Mouse (Mus musculus) kidney, postnatal 36 days (tissue): ENCODE data around the gene Ccdc190.

Experiments used
- DNase-seq, 2 experiments: peaks; one replicate each; pipeline ENCODE4 v3.0.0; 2021 to 2022; ENCODE audit warnings: mixed read lengths in 2 of 2

Gene Ccdc190

DNA sequence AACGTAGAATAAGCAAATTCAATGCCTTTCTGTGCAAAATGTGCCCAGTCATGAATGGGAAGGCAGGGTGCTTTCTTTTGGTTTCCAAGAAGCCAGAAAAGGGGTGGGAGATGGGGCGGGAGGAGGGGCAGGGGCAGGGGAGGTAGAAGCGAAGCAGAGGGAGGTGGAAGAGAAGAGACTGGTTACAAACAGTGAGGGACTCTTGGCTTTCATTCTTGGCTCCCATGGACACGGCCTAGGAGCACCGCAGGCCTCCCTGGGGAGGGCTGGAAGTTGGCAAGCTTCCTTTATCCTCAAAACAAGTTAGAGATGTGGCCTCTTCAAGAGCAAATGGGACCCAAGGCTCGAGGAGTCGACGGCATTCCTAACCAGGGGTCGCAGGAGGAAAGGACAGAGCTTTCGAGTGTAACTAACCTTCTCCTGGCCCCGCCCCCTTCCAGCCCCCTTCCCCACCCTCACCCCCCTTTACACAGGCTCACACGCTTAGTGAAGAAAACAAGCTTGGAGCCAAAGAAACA is at the start of gene Ccdc190:
Gene Ccdc190, plus strand, starts transcription at position 195 of the 518 bp plus-strand sequence.
- DNase-seq: peak; percentile 24 to 40

DNA sequence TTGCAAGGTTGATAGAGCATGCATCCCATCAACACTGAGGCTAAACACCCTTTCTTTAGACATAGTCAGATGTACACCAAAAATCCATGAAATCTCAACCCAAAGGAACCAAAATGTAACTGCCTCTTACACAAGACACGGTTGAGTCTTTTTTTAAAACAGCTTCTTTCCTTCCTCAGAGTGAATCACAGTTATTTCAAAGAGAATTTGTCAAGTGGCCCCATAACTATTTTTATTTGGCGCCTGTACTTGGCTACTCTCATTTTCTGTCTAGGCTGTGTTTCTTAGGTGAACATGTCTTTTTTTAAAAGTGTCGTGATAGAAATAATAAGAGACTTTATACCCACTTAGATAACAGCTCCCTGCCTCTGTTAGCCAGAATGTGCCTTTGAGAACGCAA is 49.4 kb upstream of the Ccdc190 start:
- DNase-seq: no peak

DNA sequence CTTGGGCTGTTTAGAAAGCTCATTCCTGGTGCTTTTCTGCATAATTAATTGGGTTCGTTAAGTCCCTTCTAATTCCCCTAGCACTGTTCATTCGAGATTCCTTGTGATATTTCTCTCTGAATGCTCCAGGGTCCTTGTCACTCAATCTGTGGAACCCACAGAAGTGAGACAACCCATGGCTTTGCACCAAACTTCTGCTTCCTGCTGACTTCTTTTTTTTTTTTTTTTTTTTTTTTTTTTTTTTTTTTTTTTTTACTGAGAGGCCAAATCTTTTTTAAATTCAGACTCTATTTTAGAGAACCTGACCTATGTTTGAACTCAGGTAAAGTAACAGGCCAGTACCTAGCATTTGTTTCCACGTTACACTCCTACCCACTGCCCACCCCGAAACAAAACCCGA is 48.3 kb upstream of the Ccdc190 start:
- DNase-seq: no peak

DNA sequence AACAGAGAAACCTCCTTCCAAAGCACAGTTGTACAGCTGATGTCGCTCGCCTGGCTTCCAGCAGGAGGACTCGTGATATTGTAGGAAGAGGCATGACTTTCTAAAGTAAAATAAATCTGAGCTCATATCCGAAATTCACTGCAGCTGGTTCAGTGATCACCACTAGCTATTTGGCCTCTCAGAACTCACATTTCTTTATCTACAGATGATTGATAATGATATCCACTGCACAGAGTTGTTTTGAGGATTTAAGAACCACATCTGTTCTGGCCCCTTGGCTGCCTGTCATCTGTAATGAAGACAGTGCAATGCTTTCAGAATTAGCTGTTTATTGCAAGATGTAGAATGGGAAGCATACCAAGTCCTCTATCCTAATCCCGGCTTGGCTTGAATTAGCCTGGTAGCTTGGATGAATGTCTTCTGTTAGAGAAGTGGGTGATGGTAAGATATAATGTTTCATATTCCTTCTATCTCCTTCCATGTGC is 45.3 kb upstream of the Ccdc190 start:
- no peak for DNase-seq

DNA sequence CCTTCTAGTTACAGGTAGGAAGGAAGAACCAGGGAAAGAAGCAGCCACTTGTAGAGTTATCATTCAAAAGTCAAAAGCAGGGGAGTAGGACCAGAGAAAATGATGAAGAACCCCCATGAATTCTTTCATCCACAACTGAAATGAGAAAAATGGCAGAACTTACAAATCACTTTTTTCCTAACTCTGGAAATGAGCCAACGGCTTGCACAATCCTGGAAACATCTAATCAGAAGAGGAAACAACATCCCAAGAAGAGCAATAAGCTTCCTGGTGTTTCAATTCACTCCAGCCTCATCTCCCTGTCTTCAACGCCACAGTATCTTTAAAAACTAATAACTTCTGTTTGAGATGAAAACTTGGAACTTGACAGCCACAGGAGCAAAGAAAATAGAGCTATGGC is 39.2 kb upstream of the Ccdc190 start:
- DNase-seq: no peak

DNA sequence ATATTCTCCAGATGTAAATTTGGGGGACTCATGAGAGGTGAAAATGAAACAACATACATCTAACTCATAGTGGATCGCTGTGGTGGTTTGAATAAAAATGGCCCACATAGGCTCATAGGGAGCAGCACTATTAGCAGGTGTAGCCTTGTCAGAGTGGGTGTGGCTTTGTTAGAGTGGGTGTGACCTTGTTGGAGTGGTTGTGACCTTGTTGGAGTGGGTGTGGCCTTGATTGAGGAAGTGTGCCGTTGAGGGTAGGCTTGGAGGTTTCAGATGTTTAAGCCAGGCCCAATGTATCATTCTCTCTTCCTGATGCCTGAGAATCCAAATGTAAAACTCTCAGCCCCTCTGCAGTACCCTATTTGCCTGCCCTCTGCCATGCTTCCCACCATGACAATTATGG is 34.5 kb upstream of the Ccdc190 start:
- DNase-seq: no peak

DNA sequence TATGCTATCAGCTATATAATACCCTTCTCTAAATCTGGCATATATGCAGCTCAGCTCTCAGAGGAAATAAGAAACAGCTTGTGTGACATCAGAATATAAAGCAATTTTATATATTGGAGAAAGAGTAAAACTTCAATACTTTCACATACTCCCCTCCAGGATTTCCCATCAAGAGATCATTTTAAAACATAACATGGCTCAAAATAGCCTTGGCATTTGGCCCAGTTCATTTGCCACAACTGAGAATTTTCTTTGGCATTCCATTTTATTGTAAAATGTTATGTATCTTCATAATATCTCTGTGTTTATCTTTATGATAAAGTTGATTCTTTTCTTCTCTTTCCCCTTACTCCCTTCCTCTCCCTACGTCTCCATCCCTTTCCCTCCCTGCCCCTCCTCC is 32.8 kb upstream of the Ccdc190 start:
- no peak for DNase-seq

DNA sequence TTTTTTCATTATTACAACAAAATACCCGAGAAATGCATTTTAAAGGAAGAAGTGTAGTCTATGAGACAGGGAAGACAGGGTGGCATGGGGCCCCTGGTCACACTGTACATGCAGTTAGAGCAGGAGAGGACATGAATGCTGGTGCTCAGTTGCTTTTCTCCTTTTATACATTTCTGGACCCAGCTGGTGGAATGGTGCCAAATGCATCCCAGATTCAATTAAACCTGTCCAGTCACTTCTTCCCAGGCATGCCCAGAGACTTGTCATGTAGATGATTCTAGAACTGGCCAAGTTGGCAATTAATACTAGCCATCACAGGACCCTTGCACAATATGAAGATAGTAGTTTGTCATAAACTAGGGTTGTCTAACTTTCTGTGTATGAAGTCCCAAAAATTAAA is 30.5 kb upstream of the Ccdc190 start:
- no peak for DNase-seq

DNA sequence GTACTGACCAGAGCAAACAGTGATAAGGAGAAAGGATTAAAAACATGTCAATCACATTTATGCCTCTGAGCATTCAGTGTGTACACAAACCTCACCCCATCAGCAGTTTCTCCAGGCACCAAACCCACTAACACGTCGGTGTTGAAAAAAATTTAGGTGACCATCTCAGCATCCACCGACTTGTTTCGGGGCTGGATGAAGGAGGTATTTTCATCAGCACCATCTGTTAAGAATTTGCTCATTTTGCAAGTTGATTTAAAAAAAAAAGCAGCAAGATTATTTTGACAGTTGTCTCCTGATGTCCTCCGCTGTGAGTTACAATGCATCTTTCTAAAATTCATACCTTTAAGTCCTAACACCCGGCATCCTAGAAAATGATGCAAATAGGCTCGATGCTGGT is 29.8 kb upstream of the Ccdc190 start:
- DNase-seq: no peak

DNA sequence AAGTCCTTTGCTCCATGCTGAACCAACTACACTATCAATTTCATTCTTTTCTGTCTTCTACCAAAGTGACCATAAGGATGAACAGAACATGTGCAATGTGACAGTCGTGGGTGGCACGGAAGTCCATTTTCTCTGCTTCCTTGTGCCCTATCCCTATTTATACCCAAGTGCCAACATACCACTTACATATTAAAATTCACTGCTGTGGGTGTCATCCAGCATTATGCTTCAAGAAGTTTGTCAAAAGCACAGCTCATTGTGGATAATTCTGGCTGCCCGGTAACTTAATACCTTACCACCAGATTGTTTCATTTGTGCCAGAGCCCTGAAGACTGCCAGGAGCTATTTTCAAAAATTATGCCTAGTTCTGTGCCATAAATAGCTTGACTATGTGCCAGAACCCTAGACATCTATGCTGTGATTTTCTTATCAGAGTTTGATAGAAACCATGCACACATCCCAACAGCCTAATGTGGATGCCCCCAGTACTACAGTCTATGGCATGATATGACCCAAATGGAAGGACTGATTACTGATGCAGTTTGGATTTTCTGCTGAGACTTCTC is 27.6 kb upstream of the Ccdc190 start:
- DNase-seq: no peak

DNA sequence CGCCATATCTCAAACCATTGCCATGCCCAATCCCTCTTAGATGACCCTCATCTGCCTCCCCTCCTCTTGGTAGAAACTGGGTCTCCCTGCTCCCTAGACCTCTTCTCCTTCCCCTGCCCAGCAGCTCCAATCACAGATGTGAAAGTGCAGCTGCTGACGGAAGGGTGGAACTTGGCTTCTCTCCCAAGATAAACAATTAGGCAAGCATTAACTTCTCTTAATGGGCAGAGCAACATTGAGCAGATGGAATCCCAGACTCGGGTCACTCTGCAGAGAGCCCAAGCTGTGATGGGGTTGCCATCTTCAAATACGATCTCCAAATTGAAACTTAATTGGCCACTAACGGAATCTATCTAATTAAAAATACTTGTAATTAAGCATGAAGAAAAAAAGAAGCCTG is 19.3 kb upstream of the Ccdc190 start:
- no peak for DNase-seq

DNA sequence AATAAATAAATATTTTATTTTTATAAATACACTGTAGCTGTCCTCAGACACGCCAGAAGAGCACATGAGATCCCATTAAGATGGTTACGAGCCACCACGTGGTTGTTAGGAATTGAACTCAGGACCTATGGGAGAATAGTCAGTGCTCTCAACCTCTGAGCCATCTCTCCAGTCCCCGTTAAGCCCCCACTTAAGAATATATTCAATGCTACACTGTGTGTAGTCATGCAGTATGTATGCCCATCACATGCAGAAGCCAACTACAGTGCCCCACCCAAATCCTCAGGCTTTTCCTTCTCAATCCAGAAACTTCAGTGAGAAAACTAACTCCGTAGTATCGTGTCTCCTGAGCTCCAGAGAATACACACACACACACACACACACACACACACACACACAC is 18.8 kb upstream of the Ccdc190 start:
- DNase-seq: no peak

DNA sequence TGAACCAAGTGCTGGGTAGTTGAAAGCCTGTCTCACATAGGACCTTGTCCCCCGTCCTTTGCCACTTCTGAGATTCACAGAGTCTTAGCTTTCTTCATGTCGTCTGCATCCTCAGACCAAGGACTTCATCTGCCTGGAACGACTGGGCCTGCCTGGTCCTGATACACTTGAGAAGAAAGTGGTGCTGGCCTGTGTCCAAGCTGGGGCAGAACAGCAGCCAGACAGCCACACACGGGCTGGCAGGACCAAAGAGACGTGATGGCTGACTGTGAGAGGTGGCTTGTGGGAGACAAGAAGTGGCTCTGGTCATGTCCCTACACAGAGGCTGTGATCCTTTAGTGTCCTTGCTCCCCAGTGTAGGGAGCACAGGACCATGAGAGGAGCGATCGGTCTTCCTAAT is 17.7 kb upstream of the Ccdc190 start:
- DNase-seq: peak in 1 of 2 experiments; percentile 40

DNA sequence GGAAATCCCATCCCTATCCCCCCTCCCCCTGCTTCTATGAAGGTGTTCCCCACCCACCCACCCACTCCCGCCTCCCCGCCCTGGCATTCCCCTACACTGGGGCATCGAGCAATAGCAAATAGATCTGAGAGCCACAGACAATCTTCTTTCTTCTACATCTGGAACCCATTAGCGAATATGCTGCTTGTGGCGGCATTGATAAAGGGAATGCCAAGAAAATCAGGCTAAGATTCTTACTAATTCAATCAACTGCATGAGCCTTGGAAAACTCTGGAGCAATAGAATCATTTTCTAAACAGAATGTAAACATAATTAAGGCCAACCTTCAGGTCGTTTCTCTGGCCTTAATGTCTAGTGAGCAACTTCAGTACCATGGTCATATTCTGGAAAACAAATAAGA is 16.9 kb upstream of the Ccdc190 start:
- no peak for DNase-seq

DNA sequence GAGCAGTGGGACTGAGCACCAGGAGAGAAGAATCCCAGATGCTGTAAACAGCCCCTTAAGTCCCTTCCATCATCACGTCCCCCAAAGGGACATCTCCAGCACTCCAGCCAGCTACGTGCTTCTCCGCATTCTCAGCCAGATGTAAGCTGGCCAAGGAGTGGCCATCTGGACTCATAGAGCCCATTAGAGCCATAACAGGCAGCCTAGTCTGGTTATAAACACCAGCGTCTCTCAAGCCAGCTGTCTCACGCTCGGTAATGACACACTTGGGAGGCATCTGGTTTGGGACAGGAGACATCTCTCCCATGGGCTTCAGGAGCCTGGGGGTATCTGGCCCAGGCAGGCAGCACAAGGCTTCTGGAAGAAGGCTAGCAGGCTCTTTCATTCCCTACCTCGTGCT is 11.8 kb upstream of the Ccdc190 start:
- no peak for DNase-seq

DNA sequence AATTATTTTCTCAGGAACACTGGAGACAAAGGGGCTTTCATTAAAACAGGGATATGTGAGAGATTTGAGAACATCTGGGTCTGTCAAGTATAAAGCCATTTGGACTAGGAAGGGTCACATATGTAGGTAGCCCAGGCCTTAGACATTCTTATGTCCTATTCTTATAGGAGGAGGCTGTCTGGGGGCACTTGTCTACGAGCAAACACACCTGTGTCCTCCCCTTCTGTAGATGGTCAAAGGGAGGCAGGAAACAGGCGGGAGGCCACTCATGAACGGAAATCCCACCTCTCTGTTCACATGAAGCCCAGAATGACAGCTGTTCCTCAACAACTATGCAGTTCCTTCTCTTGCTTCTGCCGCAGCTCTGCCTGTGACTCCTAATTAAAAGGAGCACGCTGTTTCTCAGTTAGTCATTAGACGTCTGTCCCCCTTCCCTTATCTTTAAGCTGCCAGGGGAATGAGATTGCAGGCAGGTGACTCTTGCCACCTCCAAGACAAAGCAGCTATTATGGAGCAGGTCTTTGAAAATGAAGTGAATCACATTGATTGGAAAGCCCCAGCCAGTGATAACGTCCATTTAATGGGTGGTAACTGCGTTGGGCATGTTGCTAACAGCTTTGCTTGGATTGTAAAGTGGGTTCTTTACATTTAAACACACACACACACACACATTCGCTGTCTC is 11.2 kb upstream of the Ccdc190 start:
- DNase-seq: no peak

DNA sequence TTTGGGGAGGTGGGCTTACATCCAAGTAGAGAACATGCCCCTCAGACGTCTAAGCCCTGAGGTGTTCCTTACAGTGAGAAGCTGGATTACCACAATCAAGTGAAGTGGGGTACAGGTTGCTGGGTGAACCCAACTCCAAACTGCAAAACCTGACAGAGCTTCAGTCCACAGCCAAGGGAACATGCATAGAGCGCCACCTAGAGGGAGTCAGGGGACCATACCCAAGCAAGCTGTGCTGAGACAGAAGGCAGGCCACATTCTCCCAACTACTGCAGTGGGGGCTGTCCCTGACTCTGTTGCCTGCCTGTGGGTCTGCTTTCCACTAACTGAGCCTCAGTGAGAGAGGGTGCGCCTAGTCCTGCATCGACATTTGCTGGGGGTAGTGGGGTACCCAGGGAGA is 10.4 kb upstream of the Ccdc190 start:
- DNase-seq: peak in 1 of 2 experiments; percentile 45

DNA sequence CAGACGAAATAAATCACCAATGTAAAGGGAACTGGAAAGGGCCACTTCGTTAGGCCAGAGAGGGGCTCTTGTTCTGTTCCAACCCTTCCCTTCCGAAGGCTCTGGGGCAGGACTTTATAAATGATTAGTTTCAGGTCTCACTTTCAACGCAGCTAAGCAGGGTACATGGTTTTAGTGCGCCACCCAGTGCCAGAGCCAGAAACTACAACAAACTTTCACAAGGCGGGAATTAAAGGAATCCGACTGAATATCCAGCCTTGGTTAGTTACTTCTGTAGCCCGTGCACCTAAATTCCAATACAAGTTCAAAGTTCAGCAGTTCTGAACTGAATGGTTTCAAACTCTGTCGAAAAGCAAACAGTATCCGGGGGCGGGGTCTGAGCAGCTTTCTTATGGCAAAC is 9.2 kb upstream of the Ccdc190 start:
- DNase-seq: peak; percentile 72 to 90

DNA sequence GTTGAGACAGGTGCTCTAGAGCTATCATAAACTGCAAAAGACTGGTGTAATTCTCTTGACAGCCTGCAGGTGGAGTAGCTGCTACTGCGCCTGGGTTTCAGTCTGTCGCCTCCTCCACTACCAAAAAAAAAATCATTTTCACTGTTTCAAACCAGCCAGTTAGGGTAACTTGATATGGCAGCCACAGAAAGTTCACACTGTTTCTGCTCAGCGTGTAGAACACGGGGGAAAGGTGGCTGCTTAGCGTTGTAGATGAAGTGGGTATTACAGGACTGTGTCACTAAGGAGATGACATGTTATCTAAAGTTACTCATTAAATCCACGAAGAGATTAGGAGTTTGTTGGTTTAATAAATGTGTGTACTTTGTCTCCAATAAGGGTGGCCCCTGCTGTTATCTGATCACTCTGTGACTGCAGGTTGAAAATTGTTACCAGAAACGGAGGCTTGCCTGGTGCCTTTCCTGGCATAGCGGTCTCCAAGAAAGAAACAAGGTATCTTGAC is 6.7 kb upstream of the Ccdc190 start:
- DNase-seq: peak; percentile 39 to 68

DNA sequence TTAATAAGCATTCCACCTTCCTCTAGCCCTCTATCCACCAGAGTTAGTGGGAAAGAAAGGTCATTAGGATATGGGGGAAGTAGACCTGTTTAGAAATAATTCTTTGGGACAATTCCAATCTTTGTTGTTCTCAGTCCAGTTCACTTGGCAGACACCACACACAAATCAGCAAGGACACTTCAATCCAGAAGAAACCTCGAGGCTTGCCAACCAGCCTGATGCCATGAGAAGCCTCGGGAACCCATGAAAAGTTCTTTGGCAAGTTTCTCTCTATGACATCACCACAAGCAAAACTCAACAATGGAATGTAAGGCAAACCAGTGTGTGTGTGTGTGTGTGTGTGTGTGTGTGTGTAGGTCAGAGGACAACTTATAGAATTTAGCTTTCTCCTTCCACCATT is 3.9 kb upstream of the Ccdc190 start:
- no peak for DNase-seq

DNA sequence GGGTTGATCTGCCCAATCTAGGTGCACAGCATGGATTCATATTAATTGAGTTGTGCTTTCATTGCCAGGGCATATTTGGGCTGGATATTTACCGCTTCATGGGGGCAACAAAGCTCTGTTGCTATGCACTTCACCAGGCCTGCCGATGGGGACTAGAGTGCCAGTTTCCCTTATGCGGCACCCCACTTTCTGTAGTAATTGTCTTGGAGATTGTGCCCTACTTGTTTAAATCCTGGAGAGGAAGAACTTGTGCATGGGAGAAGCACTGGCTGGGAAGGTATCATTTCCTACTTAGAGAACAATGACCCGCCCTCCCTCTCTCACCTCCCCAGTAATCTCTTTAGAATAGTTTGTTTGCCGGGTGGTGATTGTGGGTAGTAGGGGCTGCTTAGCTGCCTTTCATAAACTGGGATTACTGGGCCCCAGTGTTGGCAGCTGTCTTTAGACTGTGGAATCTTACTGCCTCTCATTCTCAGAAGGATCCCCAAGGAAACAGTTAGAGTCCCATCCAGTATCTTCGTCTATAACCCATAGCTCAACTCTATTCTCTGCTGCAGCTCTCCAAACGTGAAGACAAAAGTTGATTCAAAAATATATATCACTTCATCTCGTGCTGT is 587 bp upstream of the Ccdc190 start:
- DNase-seq: no peak

DNA sequence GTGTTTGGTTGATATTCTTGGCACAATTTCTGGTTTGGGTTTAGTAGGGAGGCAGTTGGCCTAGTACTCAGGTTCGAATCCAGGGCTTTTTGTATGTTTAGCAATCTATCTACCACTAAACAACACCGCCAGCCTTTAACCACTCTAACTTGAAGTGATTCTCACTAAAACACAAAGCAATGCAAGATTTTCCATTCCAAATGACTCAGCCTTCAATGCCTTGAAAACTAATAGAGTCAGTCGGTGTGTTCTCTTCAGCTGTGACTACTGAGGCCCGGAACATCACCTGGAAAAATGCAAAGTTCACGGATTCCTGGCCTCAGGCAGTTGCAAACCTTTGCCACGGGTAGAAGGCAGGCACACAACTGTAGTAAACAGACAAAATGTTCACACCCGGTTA is 3.2 kb downstream of the Ccdc190 start:
- no peak for DNase-seq

DNA sequence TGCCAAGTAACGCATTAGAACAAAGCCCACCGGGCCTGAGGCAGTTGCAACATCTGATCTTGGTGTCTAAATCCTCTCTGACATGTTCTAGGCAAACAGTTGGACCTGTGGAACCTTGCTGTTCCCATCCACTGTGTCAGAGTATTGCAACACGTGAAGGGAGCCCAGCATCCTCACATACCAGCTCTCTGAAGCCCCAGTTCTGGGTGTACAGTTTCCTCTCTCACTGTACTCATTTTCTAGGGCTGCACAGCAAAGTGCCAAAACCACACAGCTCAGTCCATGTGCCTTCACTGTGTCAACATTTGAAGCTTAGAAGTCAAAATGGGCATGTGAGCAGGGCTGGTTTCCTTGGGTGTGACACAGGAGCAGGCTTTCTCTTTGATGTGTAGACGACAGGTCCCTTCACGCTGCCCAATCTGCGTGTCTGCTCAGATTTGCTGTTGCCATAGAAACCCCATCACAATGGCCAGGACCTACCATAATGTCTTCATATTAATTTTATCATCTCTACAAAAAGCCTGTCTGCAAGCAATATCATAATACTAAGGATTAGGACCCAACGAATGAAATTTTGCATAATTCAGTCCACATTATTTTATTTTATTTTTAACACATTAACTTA is 3.8 kb downstream of the Ccdc190 start:
- DNase-seq: no peak
